Mouse (Mus musculus) stomach, postnatal 0 days (tissue): Measurements from ENCODE around the gene Oit1. TPM values are rescaled to one million over a fixed set of nuclear protein-coding genes. Genes with fewer than 3 reads are reported as not detected.

ENCODE experiments used
- ATAC-seq: fragments of 200-750 bp; cut with Nextera tagmentation; 2 replicates; pipeline ENCODE4 v1.8.0; 2017; ENCODE audit not compliant: low FRiP score, low TSS enrichment
- DNase-seq: peaks from one replicate; pipeline ENCODE4 v3.0.0-alpha.2; 2016; ENCODE audit warnings: low spot score
- H3K27ac ChIP-seq: fragments of 300-500 bp; sonication (generic); replicated peaks from 2 replicates; pipeline ENCODE4 v1.5.1; 2014; ENCODE audit warnings: mild to moderate bottlenecking, control low read depth
- H3K27me3 ChIP-seq: fragments of 300-500 bp; sonication (generic); 2 replicates; pipeline ENCODE4 v1.6.1; 2014; ENCODE audit warnings: low read length; ENCODE audit not compliant: control insufficient read depth, insufficient read depth
- H3K36me3 ChIP-seq: fragments of 300-500 bp; sonication (generic); 2 replicates; pipeline ENCODE4 v1.6.1; 2014; ENCODE audit warnings: low read length, mixed read lengths; ENCODE audit not compliant: control insufficient read depth, insufficient read depth
- H3K4me1 ChIP-seq: fragments of 300-500 bp; sonication (generic); replicated peaks from 2 replicates; pipeline ENCODE4 v1.6.1; 2014; ENCODE audit warnings: antibody characterized with exemption; ENCODE audit not compliant: control insufficient read depth, insufficient read depth
- H3K4me2 ChIP-seq: fragments of 300-500 bp; sonication (generic); replicated peaks from 2 replicates; pipeline ENCODE4 v1.6.1; 2014; ENCODE audit warnings: low read depth, mild to moderate bottlenecking, control low read depth, moderate library complexity
- H3K4me3 ChIP-seq: fragments of 300-500 bp; sonication (generic); 2 replicates; pipeline ENCODE4 v1.5.1; 2014; ENCODE audit warnings: low read depth, low read length, control low read depth
- H3K9ac ChIP-seq: fragments of 300-500 bp; sonication (generic); 2 replicates; pipeline ENCODE4 v1.6.1; 2014; ENCODE audit warnings: mild to moderate bottlenecking, low read length, control low read depth, mixed read lengths
- H3K9me3 ChIP-seq: fragments of 300-500 bp; sonication (generic); 2 replicates; pipeline ENCODE4 v1.6.1; 2016; ENCODE audit warnings: low read length; ENCODE audit not compliant: control insufficient read depth
- CTCF ChIP-seq: IDR thresholded peaks from 2 replicates; pipeline ENCODE4 v1.5.1; 2016; ENCODE audit warnings: antibody characterized with exemption, low read depth, mild to moderate bottlenecking, moderate library complexity
- EP300 ChIP-seq: optimal IDR thresholded peaks from 2 replicates; pipeline ENCODE3; 2016; ENCODE audit warnings: antibody characterized with exemption
- WGBS: fragments of 180-500 bp; shearing (Covaris S2); extraction: QIAGEN DNeasy Blood & Tissue Kit; methylation state at CpG from one replicate; pipeline ENCODE4 v1.1.7; 2014; 5-methylcytosine and 5-hydroxymethylcytosine counted together
- polyA plus RNA-seq: library from polyadenylated mRNA; unstranded; fragments of >200 nt; fragmentation: Nextera tagmentation; extraction: Ambion mirVana; gene quantifications from 2 replicates; pipeline ENCODE4 v1.2.1, GENCODE M21; 2015

Oit1 gene
- polyA plus RNA-seq, 1 experiment from 2014 or later = 57.9 TPM

DNA sequence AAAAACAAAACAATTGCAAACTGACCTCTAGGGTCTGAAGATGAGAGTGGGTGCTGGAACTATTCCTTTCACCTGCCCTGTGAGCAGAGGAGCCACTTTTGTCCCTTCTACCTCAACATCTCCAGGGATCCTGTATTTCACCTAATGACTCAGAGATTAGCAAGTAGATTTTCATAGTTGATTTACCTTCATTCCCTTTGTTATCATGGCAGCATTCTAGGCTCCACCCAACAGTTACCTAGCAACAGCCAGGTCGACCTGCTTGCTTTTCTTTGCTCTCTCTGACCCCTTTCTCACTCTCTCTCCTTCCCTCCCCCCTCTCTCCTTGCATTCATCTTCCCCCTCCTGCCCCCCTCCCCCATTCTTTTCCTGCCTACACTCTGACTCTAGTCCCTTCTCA is 11.4 kb downstream of the Oit1 start:
- H3K4me2 ChIP-seq = no peak overlapping the region
- no peaks in the 10 kb centered on the region for H3K36me3 ChIP-seq
- H3K27me3 ChIP-seq = no peaks in the 10 kb centered on the region
- H3K4me3 ChIP-seq = no peak overlapping the region
- TF ChIP-seq CTCF (no peak), EP300 (no peak)
- H3K9ac ChIP-seq = no peak overlapping the region
- no peaks in the 10 kb centered on the region for H3K9me3 ChIP-seq
- peak; percentile 68 for DNase-seq
- H3K27ac ChIP-seq = peak overlapping the region; percentile 80; the same call in 1 of the 2 replicates
- WGBS = 4% methylated on average over 1 of the region's 1 CpGs
- peak; percentile 37 for ATAC-seq
- no peaks in the 10 kb centered on the region for H3K4me1 ChIP-seq

DNA sequence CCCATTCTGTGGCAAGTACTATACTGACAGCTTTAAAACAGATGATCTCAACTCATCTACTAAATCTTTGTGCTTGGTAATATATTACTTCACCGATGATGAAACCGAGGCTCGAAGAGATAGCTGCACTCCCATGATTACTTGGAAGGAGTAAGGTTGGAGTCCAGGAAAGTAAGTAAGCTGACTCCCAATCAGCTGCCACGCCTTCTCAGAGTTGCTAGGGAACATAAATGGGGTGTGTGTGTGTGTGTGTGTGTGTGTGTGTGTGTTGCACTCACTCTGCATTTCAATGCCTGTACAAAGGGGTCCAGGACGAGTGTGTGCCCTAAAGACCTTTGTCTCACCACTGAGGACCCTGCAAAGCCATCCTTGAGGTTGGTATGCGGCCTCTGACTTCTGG is 12.7 kb downstream of the Oit1 start:
- H3K9me3 ChIP-seq = no peaks in the 10 kb centered on the region
- H3K36me3 ChIP-seq = no peaks in the 10 kb centered on the region
- ATAC-seq (peak; percentile 58), DNase-seq (peak; percentile 70)
- no peaks in the 10 kb centered on the region for H3K27me3 ChIP-seq
- TF ChIP-seq CTCF (no peak), EP300 (no peak)
- peak overlapping the region; percentile 45; the same call in 1 of the 2 replicates for H3K27ac ChIP-seq
- WGBS = 48% methylated on average over 6 of the region's 6 CpGs
- H3K4me2 ChIP-seq = no peak overlapping the region
- H3K9ac ChIP-seq = no peak overlapping the region
- H3K4me1 ChIP-seq = no peaks in the 10 kb centered on the region
- no peak overlapping the region for H3K4me3 ChIP-seq

DNA sequence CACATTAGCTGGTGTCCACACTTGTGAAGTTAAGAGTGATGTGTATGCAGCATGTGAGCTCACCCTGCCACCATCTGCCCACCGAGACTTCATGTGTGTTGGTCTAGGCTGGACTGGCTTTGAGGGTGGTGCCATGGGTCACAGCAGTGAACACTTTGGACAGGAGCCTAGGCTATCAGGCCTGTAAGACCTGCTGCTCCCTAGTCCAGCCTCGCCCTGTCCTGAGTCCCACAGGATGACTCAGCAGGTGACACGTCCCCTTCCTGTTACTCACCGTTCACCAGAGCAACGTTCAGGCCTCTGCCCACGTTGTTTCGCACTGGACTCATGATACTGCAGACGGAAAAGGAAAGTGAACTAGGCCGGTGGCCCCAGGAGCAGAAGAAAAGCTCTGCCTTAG is 21.7 kb downstream of the Oit1 start:
- ATAC-seq (peak; percentile 95), DNase-seq (peak; percentile 82)
- H3K36me3 ChIP-seq = no peaks in the 10 kb centered on the region; the same call in 1 of the 2 replicates
- 45% methylated on average over 9 of the region's 9 CpGs for WGBS
- no peaks in the 10 kb centered on the region for H3K27me3 ChIP-seq
- H3K4me2 ChIP-seq = no peak overlapping the region
- H3K9ac ChIP-seq = no peak overlapping the region
- TF ChIP-seq EP300 (no peak), CTCF (no peak)
- H3K9me3 ChIP-seq = no peaks in the 10 kb centered on the region
- peak overlapping the region; percentile 84 for H3K27ac ChIP-seq
- H3K4me3 ChIP-seq = no peak overlapping the region
- H3K4me1 ChIP-seq = no peaks in the 10 kb centered on the region

DNA sequence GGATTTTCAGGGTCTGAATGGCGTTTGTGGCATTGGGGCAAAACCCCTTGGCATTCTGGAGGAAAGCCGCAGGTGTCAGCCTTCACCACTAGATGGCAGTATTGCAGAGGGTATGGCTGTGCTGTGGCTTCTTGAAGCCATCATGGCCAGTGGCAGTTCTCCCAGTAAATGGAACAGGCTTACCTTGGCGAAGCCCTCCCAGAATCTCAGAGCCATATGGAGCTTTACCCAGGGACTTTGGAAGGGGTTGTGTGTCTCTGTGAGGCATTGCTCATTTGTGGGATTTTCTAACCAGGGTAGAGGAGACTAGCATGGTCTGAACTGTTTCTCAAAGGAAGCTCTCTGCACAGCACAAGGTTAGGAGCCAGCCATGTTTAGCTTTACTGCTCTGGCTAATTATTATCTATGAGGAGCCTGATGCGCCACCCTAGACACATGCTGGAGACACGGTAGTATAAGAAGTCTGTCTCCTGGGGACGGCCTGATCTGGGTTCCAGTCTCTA is 22.5 kb downstream of the Oit1 start:
- no peaks in the 10 kb centered on the region for H3K4me1 ChIP-seq
- H3K27me3 ChIP-seq = no peaks in the 10 kb centered on the region
- H3K4me2 ChIP-seq = no peak overlapping the region
- H3K4me3 ChIP-seq = no peak overlapping the region
- no peaks in the 10 kb centered on the region for H3K9me3 ChIP-seq
- H3K27ac ChIP-seq = no peak overlapping the region
- WGBS = 27% methylated on average over 6 of the region's 6 CpGs
- H3K9ac ChIP-seq = no peak overlapping the region
- ATAC-seq (peak; percentile 44; the same call in 1 of the 2 replicates), DNase-seq (peak; percentile 81)
- TF ChIP-seq EP300 = no peak
- TF ChIP-seq CTCF = peak; percentile 96
- no peaks in the 10 kb centered on the region; the same call in 1 of the 2 replicates for H3K36me3 ChIP-seq

DNA sequence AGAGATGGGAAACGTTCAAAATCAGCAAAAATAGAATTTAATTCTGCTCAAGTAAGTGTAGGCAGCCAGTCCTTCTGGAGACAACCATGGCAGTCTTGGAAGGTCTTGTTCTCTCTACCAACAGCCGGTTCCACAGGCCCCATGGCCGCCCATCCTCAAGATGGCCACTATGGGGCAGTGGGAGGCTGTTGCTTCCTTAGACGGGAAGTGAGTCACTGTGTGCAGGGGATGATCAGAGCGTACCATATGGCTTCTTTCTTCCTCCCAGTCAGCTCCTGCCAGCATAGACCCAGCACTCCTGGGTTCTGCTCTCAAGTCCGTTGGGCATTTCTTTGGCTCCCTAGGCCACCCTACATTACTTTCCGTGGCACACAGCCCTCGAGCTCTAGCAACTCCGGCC is 29.6 kb downstream of the Oit1 start:
- no peaks in the 10 kb centered on the region; the same call in 1 of the 2 replicates for H3K36me3 ChIP-seq
- TF ChIP-seq EP300 (no peak), CTCF (peak; percentile 54)
- no peak overlapping the region for H3K27ac ChIP-seq
- H3K9ac ChIP-seq = no peak overlapping the region
- peak; percentile 24 for DNase-seq
- no peak overlapping the region for H3K4me3 ChIP-seq
- no peaks in the 10 kb centered on the region for H3K27me3 ChIP-seq
- WGBS = 70% methylated on average over 9 of the region's 9 CpGs
- no peaks in the 10 kb centered on the region for H3K4me1 ChIP-seq
- H3K4me2 ChIP-seq = no peak overlapping the region
- no peaks in the 10 kb centered on the region for H3K9me3 ChIP-seq
- peak; percentile 40; the same call in 1 of the 2 replicates for ATAC-seq

DNA sequence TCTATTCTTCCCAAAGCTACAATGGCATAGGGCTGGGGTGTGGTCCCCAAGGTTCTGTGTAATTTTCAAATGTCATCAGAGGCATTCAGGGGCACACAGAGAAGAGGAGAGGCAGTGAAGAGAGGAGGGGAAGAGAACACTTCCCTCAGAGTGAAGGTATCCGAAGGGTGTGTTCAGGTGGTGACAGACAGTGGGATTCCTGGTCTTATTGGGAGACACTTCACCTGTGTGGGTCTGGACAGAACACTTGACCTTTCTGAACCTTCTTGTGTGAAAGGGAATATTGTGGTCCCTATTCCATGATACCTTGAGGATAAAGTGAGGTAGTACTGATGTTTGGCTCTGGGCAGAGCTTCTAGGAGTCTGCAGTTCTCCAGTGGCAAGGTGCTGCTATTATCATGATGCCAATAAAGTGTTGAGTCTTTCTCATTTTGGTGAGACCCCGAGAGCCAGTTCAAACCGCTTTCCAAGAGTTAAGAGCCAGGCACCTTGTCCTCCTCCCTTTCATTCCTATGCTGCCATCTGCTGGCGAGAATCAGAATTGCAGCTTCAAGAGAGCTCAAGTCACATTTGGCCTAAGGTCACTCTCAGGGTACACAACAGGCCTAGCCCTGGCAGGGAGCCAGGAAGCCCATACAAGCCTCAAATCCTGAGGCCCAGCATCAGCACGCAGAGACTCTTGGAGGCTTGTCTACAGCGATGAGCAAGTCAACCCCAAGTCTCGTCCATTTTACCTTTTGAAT is 32.1 kb downstream of the Oit1 start:
- H3K27ac ChIP-seq = no peak overlapping the region
- H3K4me2 ChIP-seq = no peak overlapping the region
- TF ChIP-seq EP300 = no peak
- peak; percentile 99 for TF ChIP-seq CTCF
- no peaks in the 10 kb centered on the region for H3K36me3 ChIP-seq
- no peak overlapping the region; the same call in 1 of the 2 replicates for H3K9ac ChIP-seq
- no peaks in the 10 kb centered on the region for H3K27me3 ChIP-seq
- H3K4me3 ChIP-seq = no peak overlapping the region
- WGBS = 25% methylated on average over 7 of the region's 7 CpGs
- peak; percentile 41; the same call in 1 of the 2 replicates for ATAC-seq
- H3K9me3 ChIP-seq = no peaks in the 10 kb centered on the region
- DNase-seq = peak; percentile 84
- no peaks in the 10 kb centered on the region for H3K4me1 ChIP-seq
